Mouse (Mus musculus) heart, adult 2 months (tissue): Measurements from ENCODE around the gene Nlk. TPM values are rescaled to one million over a fixed set of nuclear protein-coding genes. Genes with fewer than 3 reads are reported as not detected.

ENCODE experiments used
- DNase-seq, 2 experiments: peaks; one replicate each; pipeline ENCODE4 v3.0.0; 2021
- H3K27ac ChIP-seq: fragments of 200-600 bp; 2 replicates; pipeline ENCODE4 v1.8.1; 2022
- H3K27me3 ChIP-seq: fragments of 200-500 bp; 2 replicates; pipeline ENCODE4 v1.6.1; 2012; ENCODE audit warnings: mild to moderate bottlenecking, low read length, inconsistent platforms, mixed read lengths; ENCODE audit not compliant: control insufficient read depth, insufficient read depth
- H3K36me3 ChIP-seq: fragments of 200-500 bp; 2 replicates; pipeline ENCODE4 v1.6.1; 2012; ENCODE audit warnings: low read length, inconsistent platforms; ENCODE audit not compliant: control insufficient read depth, insufficient read depth
- H3K4me1 ChIP-seq: fragments of 200-500 bp; 2 replicates; pipeline ENCODE4 v1.6.1; 2011; ENCODE audit warnings: low read length; ENCODE audit not compliant: control insufficient read depth, insufficient read depth
- H3K4me3 ChIP-seq: fragments of 200-600 bp; 2 replicates; pipeline ENCODE4 v1.8.1; 2022
- H3K79me2 ChIP-seq: fragments of 200-500 bp; replicated peaks from 2 replicates; pipeline ENCODE4 v1.6.1; 2012; ENCODE audit warnings: mild to moderate bottlenecking, inconsistent platforms, low read length, moderate library complexity, mixed read lengths; ENCODE audit not compliant: control insufficient read depth, insufficient read depth
- H3K9ac ChIP-seq: fragments of 200-500 bp; 2 replicates; pipeline ENCODE4 v1.6.1; 2012; ENCODE audit warnings: low read depth, mild to moderate bottlenecking, control low read depth, inconsistent platforms, low read length, mixed read lengths
- CTCF ChIP-seq: fragments of 200-600 bp; IDR thresholded peaks from 2 replicates; pipeline ENCODE4 v1.8.1; 2022; ENCODE audit warnings: antibody characterized with exemption, mild to moderate bottlenecking, moderate library complexity
- EP300 ChIP-seq: fragments of 200-500 bp; IDR thresholded peaks from 2 replicates; pipeline ENCODE4 v1.6.1; 2011; ENCODE audit warnings: low read depth, low read length, control low read depth; ENCODE audit not compliant: insufficient read depth
- POLR2A ChIP-seq: fragments of 200-500 bp; IDR thresholded peaks from 2 replicates; pipeline ENCODE4 v1.6.1; 2011; ENCODE audit warnings: mild to moderate bottlenecking, low read depth, low read length, control low read depth; ENCODE audit not compliant: insufficient read depth
- WGBS: fragments of 180-500 bp; shearing (Covaris S2); methylation state at CpG from one replicate; pipeline ENCODE4 v1.1.7; 2018; 5-methylcytosine and 5-hydroxymethylcytosine counted together
- intact Hi-C: fragments of 180-260 bp; cut with DNase I; formaldehyde crosslinking; loops from one replicate; pipeline ENCODE4 v1.15.1; 2025
- polyA plus RNA-seq: library from polyadenylated mRNA; depleted of rRNA; stranded (reverse); fragments of >200 nt; gene quantifications from 2 replicates; pipeline ENCODE4 v1.2.3, GENCODE M21; 2012
- total RNA-seq, 2 experiments: library from RNA; stranded (reverse); gene quantifications; 2 replicates each; pipeline ENCODE4 v1.2.3; 2021

The Nlk gene
- total and polyA plus RNA-seq, 3 experiments: 10.7 to 14.9 (median 13.0) TPM

DNA sequence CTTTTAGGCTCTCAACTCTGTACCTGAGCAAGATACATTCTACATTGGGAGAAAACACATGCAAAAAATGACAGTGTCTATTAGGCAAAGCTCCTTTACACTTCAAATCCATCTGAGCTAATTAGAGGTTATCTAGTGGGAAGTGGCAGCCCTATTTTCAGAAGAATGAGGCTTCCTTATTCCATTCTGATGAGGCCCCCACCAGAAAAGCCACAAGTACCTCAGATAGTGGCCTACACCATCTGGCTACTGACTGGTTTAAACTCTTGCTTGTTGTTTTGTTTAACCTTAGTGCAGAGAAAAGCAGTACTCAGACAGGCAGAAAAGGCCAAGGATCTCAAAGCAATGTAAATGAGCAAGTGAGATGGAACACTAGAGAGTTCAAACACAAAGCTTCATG is 75.2 kb downstream of the Nlk start:
- DNase-seq: no peak
- Histone ChIP-seq H3K27me3 (no peaks in the 10 kb centered on the region), H3K4me1 (peaks cover 1% of the 10 kb centered on the region), H3K9ac (no peak overlapping the region), H3K27ac (no peak overlapping the region), H3K79me2 (no peaks in the 10 kb centered on the region), H3K4me3 (no peak overlapping the region), H3K36me3 (peaks cover 10% of the 10 kb centered on the region)
- intact Hi-C loops: loop anchor here (5.0 kb wide), 1 partner anchor 55 kb away; no protein-coding TSS in a partner anchor
- TF ChIP-seq POLR2A (no peak), CTCF (no peak), EP300 (no peak)

DNA sequence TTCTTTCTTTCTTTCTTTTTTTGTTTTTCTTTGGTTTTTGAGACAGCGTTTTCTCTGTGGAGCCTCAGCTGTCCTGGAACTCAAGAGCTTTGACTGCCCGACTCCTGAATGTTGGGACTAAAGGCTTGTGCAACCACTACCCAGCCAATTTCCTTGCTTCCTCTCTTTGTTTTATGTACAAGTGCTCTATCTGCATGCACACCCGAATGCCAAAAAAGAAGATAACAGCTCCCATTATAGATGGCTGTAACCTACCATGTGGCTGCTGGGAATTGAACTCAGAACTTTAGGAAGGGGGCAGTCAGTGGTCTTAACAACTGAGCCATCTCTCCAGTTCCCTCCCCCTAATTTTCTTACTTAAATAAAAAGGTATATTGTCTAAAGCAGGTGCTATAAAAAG is 77.0 kb downstream of the Nlk start:
- no peak overlapping the region for H3K4me3 ChIP-seq
- H3K27ac ChIP-seq: no peak overlapping the region
- no peak overlapping the region for H3K9ac ChIP-seq
- H3K79me2 ChIP-seq: no peaks in the 10 kb centered on the region
- peaks cover 6% of the 10 kb centered on the region for H3K36me3 ChIP-seq
- no peak for DNase-seq
- 49% methylated on average over 3 of the region's 3 CpGs for WGBS
- H3K27me3 ChIP-seq: no peaks in the 10 kb centered on the region
- peaks cover 1% of the 10 kb centered on the region for H3K4me1 ChIP-seq
- TF ChIP-seq CTCF (no peak), POLR2A (no peak), EP300 (no peak)
- intact Hi-C loops: loop anchor here (5.0 kb wide), 1 partner anchor 53 kb away; no protein-coding TSS in a partner anchor

DNA sequence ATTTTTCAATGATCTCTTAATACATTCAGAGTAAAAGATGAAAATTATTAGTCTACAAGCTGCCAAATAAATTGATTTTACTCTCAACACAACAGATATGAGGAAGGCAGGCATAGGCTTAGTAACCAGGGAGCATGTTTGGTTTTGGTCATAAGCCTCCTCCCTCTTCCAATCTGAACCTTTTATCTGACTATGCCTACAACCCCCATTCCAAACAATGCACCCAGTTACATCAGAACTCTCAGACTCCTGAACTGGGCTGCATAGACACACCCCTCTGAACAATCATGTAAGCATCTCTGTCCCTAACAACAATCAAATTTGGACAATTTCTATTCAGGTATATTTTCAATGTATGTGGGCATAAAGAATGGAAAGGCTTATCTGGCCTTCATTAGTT is 85.9 kb downstream of the Nlk start:
- H3K4me1 ChIP-seq: no peaks in the 10 kb centered on the region
- peaks cover 3% of the 10 kb centered on the region; the same call in 1 of the 2 replicates for H3K36me3 ChIP-seq
- no peak for DNase-seq
- H3K4me3 ChIP-seq: no peak overlapping the region
- intact Hi-C loops: no loop called here
- H3K79me2 ChIP-seq: no peaks in the 10 kb centered on the region
- H3K27me3 ChIP-seq: no peaks in the 10 kb centered on the region
- H3K27ac ChIP-seq: no peak overlapping the region
- TF ChIP-seq POLR2A: no peak
- TF ChIP-seq CTCF: no peak
- TF ChIP-seq EP300: no peak
- H3K9ac ChIP-seq: no peak overlapping the region

DNA sequence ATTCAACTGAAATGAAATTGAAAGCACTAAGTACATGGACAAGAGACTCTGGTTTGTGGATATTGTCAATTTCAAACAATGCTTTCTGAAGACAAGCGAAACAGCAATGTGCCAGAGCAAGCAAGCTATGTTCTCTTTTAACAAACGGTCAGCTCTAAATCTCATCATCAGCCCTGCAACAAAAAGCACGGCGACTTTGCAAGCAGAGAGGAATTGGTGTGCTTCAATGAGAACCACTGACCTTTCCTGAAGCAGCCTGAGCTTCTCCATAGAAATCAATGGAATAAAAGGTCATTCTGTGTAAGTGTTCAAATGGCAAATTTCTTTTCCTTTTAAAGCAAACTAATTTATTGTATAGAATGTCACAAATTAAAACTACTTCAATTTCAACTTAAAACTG is 87.5 kb downstream of the Nlk start:
- Histone ChIP-seq H3K4me3 (no peak overlapping the region), H3K27ac (no peak overlapping the region), H3K36me3 (peaks cover 3% of the 10 kb centered on the region; the same call in 1 of the 2 replicates), H3K4me1 (no peaks in the 10 kb centered on the region), H3K9ac (no peak overlapping the region), H3K79me2 (no peaks in the 10 kb centered on the region), H3K27me3 (no peaks in the 10 kb centered on the region)
- intact Hi-C loops: no loop called here
- TF ChIP-seq EP300 (no peak), CTCF (no peak), POLR2A (no peak)
- WGBS: 78% methylated on average over 4 of the region's 4 CpGs
- DNase-seq: no peak

DNA sequence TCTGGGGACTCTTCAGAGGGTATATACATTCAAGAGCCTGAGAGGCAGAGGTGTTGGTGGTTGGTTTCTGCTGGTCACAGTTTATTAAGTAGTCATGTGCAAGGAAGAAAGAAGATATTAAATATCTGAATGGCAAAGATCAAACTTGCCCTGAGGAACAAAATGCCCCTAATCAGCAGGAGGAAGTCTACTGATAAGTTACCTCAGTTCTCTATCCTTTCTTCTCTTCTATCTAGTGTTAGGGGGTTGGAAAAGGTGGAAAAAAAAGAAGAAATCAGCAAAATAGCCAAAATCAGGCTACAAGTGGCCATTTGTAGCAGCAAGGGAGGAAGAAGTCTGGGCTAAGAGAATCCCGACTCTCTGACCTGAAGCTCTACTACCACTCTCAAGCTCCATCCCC is 92.3 kb downstream of the Nlk start:
- WGBS: 50% methylated on average over 1 of the region's 1 CpGs
- no peak overlapping the region for H3K4me3 ChIP-seq
- intact Hi-C loops: no loop called here

DNA sequence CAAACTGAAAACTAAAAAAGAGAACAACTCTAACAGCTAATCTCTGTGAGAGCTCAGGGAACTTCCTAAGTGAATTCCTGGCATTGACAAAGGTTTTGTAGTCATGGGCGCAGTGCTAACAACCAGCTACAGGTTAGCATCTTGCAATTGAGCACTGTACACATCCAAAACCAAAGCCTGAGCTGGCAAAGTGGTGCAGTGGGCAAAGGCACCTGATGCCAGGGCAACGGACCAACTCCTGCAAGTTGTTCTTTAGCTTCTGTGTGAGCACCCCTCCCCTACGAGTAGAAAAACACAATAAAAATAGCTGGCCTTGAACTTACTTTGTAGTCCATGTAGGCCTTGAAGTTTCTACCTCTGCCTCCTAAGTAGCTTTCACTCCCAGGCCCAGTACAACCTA is 94.4 kb downstream of the Nlk start:
- 75% methylated on average over 3 of the region's 3 CpGs for WGBS
- intact Hi-C loops: no loop called here
- Histone ChIP-seq H3K4me1 (no peaks in the 10 kb centered on the region), H3K27ac (no peak overlapping the region), H3K79me2 (no peaks in the 10 kb centered on the region), H3K4me3 (no peak overlapping the region), H3K36me3 (no peaks in the 10 kb centered on the region), H3K9ac (no peak overlapping the region), H3K27me3 (no peaks in the 10 kb centered on the region)
- DNase-seq: no peak
- TF ChIP-seq CTCF (no peak), EP300 (no peak), POLR2A (no peak)

More for the DNA sequence above, 92.3 kb downstream of the Nlk start:
- H3K79me2 ChIP-seq: no peaks in the 10 kb centered on the region
- H3K9ac ChIP-seq: no peak overlapping the region
- TF ChIP-seq CTCF: no peak
- TF ChIP-seq POLR2A: no peak
- TF ChIP-seq EP300: no peak
- peaks cover 3% of the 10 kb centered on the region; the same call in 1 of the 2 replicates for H3K36me3 ChIP-seq
- no peak overlapping the region for H3K27ac ChIP-seq
- no peaks in the 10 kb centered on the region for H3K27me3 ChIP-seq
- no peaks in the 10 kb centered on the region for H3K4me1 ChIP-seq
- DNase-seq: no peak
